8 mouse cellular contexts compared by ENCODE assay signal in genomic region chr4:128698011-128698861, GRCm38 (mm10). TPM values are rescaled to one million over a fixed set of nuclear protein-coding genes. Genes with fewer than 3 reads are reported as not detected.
DNase-seq lines count a peak whose midpoint lies in the region; ATAC-seq lines count a peak whose summit lies in the region.

No protein-coding gene starts in this region.

- intact Hi-C loops in left cerebral cortex, postnatal 36 days (cut with DNase I): loop anchor here (5.0 kb wide), 1 partner anchor 41 kb away; no protein-coding TSS in a partner anchor

- peaks cover 64% of the 10 kb centered on the region for H3K4me1 ChIP-seq in embryonic facial prominence, embryonic 12.5 days
- peaks cover 12% of the 10 kb centered on the region for H3K4me1 ChIP-seq in midbrain, embryonic 16.5 days (ENCODE audit: control insufficient read depth, insufficient read depth, low read length)

- WGBS in embryonic facial prominence, embryonic 12.5 days: 25% methylated on average over 12 of the region's 12 CpGs
- 37% methylated on average over 12 of the region's 12 CpGs for WGBS in midbrain, embryonic 16.5 days

- no peaks in the 10 kb centered on the region for H3K27me3 ChIP-seq in embryonic facial prominence, embryonic 12.5 days
- no peaks in the 10 kb centered on the region for H3K27me3 ChIP-seq in midbrain, embryonic 16.5 days (ENCODE audit: control insufficient read depth, insufficient read depth, low read depth, low read length)

- H3K4me2 ChIP-seq in embryonic facial prominence, embryonic 12.5 days (replicated peaks): no peak overlapping the region
- H3K4me2 ChIP-seq in midbrain, embryonic 16.5 days (ENCODE audit: low read length): no peak overlapping the region

- peak overlapping the region; percentile 92 for H3K27ac ChIP-seq in embryonic facial prominence, embryonic 12.5 days
- peak overlapping the region; percentile 43 for H3K27ac ChIP-seq in midbrain, embryonic 16.5 days (ENCODE audit: low read length)

- peak; percentile 73 for ATAC-seq in embryonic facial prominence, embryonic 12.5 days (ENCODE audit: insufficient number of reproducible peaks, insufficient read depth, low FRiP score, low TSS enrichment)
- peak; percentile 50; the same call in 1 of the 2 replicates for ATAC-seq in midbrain, embryonic 16.5 days

- H3K36me3 ChIP-seq in embryonic facial prominence, embryonic 12.5 days: no peaks in the 10 kb centered on the region
- no peaks in the 10 kb centered on the region for H3K36me3 ChIP-seq in midbrain, embryonic 16.5 days (ENCODE audit: control insufficient read depth, insufficient read depth, low read length)

- DNase-seq in cerebellum, postnatal 10 days: peak; percentile 64 to 68
- DNase-seq in cerebellum, adult 18-20 months: no peak
- peak; percentile 83 for DNase-seq in heart, adult 8-10 months (ENCODE audit: low spot score)
- peak; percentile 54 for DNase-seq in kidney, adult 11 months
- peak; percentile 63 to 67 for DNase-seq in left cerebral cortex, postnatal 36 days (ENCODE audit: low spot score in 2 of 2)
- DNase-seq in thymus, postnatal 36 days: no peak

- H3K4me3 ChIP-seq in embryonic facial prominence, embryonic 12.5 days: 0 out of 2 replicates have a peak overlapping the region, but pooled peaks have one; percentile 5
- H3K4me3 ChIP-seq in midbrain, embryonic 16.5 days (ENCODE audit: low read depth, low read length): no peak overlapping the region

- peak overlapping the region; percentile 24; the same call in 1 of the 2 replicates for H3K9ac ChIP-seq in embryonic facial prominence, embryonic 12.5 days
- no peak overlapping the region for H3K9ac ChIP-seq in midbrain, embryonic 16.5 days (ENCODE audit: low read depth, low read length)

- no peaks in the 10 kb centered on the region for H3K9me3 ChIP-seq in embryonic facial prominence, embryonic 12.5 days
- H3K9me3 ChIP-seq in midbrain, embryonic 16.5 days (replicated peaks; ENCODE audit: control insufficient read depth, low read length, poor library complexity, severe bottlenecking): no peaks in the 10 kb centered on the region

RNA-seq across cellular contexts. Expression of gene Phc2, which starts 43.7 kb away (rescaled TPM):
- polyA plus RNA-seq in embryonic facial prominence, embryonic 12.5 days (2016; fragmentation: Nextera tagmentation; extraction: Ambion mirVana): 82.4 and 106 TPM in 2 replicates
- 10 to 100 TPM; 26.8 to 38.7 (median 30.2) TPM for total RNA-seq in heart, adult 8-10 months (2022)
- 10 to 100 TPM; 88.2 to 92.3 TPM for total RNA-seq in left cerebral cortex, postnatal 36 days (2021)
- polyA plus RNA-seq in midbrain, embryonic 16.5 days (2015; fragmentation: Nextera tagmentation; extraction: Ambion mirVana): 19.5 and 22.6 TPM in 2 replicates

RNA-seq across cellular contexts. Expression of gene A3galt2, which starts 56.9 kb away (rescaled TPM):
- polyA plus RNA-seq in embryonic facial prominence, embryonic 12.5 days (2016; fragmentation: Nextera tagmentation; extraction: Ambion mirVana): 0.18 and 0.19 TPM in 2 replicates
- total RNA-seq in heart, adult 8-10 months (2022): under 1 TPM in 2 of 4 experiments, not detected in 2; 0.09 to 0.11 TPM
- total RNA-seq in left cerebral cortex, postnatal 36 days (2021): under 1 TPM; 0.10 to 0.41 TPM
- polyA plus RNA-seq in midbrain, embryonic 16.5 days (2015; fragmentation: Nextera tagmentation; extraction: Ambion mirVana): 0.14 and 0.29 TPM in 2 replicates

Comparison
In these comparisons a context has a peak if more than half of its experiments do, and no peak if none do; other contexts are left out.
1. DNase-seq: peak in cerebellum, postnatal 10 days (2 of 2), heart, adult 8-10 months (single experiment), kidney, adult 11 months (single experiment) and left cerebral cortex, postnatal 36 days (2 of 2); none in cerebellum, adult 18-20 months (0 of 2) and thymus, postnatal 36 days (0 of 2).